Mouse (Mus musculus) myocyte (in vitro differentiated cells): ENCODE results near the gene Ccndbp1.

ENCODE experiments used
- CEBPB ChIP-seq: IDR thresholded peaks from 2 replicates; pipeline ENCODE4 v1.6.1; 2011; ENCODE audit warnings: mild to moderate bottlenecking, moderate library complexity; ENCODE audit not compliant: poor library complexity, insufficient read depth, severe bottlenecking
- E2F4 ChIP-seq: IDR thresholded peaks from one replicate; pipeline ENCODE4 v1.6.1; 2011; ENCODE audit warnings: mild to moderate bottlenecking, control low read depth, moderate library complexity; ENCODE audit not compliant: insufficient read depth
- MYOD1 ChIP-seq, 3 experiments: IDR thresholded peaks; one replicate each; pipeline ENCODE4 v1.6.1; 2011; ENCODE audit warnings: control low read depth in 2 of 3, low read depth in 2 of 3, mild to moderate bottlenecking in 2 of 3, moderate library complexity in 1 of 3; ENCODE audit not compliant: insufficient read length in 2 of 3, control insufficient read depth in 1 of 3
- MYOG ChIP-seq, 3 experiments: IDR thresholded peaks; one replicate each; pipeline ENCODE4 v1.6.1; 2011; ENCODE audit warnings: control low read depth in 2 of 3, low read depth in 2 of 3, mild to moderate bottlenecking in 2 of 3; ENCODE audit not compliant: insufficient read length in 2 of 3, control insufficient read depth in 1 of 3, insufficient read depth in 1 of 3
- POLR2A ChIP-seq: IDR thresholded peaks from one replicate; pipeline ENCODE4 v1.6.1; 2011; ENCODE audit warnings: low read depth, mild to moderate bottlenecking, control low read depth, moderate library complexity; ENCODE audit not compliant: insufficient read length
- POLR2AphosphoS2 ChIP-seq: IDR thresholded peaks from one replicate; pipeline ENCODE4 v1.6.1; 2011; ENCODE audit warnings: low read depth, control low read depth; ENCODE audit not compliant: insufficient read length
- SRF ChIP-seq: IDR thresholded peaks from one replicate; pipeline ENCODE4 v1.6.1; 2011; ENCODE audit warnings: low read depth; ENCODE audit not compliant: control insufficient read depth, insufficient read length
- TCF12 ChIP-seq: IDR thresholded peaks from one replicate; pipeline ENCODE4 v1.6.1; 2011; ENCODE audit warnings: mild to moderate bottlenecking, control low read depth; ENCODE audit not compliant: poor library complexity, insufficient read depth, severe bottlenecking
- TCF3 ChIP-seq: IDR thresholded peaks from one replicate; pipeline ENCODE4 v1.6.1; 2011; ENCODE audit warnings: low read depth, control low read depth; ENCODE audit not compliant: insufficient read length
- USF1 ChIP-seq: IDR thresholded peaks from one replicate; pipeline ENCODE4 v1.6.1; 2011; ENCODE audit warnings: low read depth, mild to moderate bottlenecking, control low read depth, moderate library complexity

DNA sequence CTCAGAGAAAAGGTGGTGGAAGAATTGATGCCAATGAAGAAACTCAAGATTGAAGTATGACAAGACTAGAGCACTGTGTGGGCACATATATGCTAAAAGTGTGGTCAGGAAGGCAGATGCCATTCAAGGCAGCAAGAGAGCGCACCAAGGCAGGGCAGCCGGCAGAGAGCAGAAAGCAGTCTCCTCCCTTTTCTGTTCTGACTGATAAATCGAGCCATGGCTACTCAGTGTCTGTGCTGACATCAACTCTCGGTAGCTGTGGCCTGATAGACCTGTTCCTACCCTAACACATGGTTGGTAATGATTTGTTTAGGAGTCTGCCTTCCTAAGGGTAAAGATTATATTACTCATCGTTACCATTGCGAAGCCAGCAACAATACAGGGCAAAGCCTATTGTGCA lies 47.7 kb downstream of the Ccndbp1 start:
- TF ChIP-seq E2F4 (no peak), POLR2A (no peak), MYOD1 (IDR thresholded peaks at IDR 0.05; ENCODE audit: control insufficient read depth in 1 of 3, insufficient read length in 2 of 3, low read depth in 2 of 3) (no peak), USF1 (no peak), CEBPB (no peak), SRF (no peak), POLR2AphosphoS2 (no peak), MYOG (IDR thresholded peaks at IDR 0.05; ENCODE audit: control insufficient read depth in 1 of 3, insufficient read depth in 1 of 3, insufficient read length in 2 of 3, low read depth in 2 of 3) (no peak), TCF12 (no peak), TCF3 (no peak)
